Mouse (Mus musculus) ES-E14 (cell line): ENCODE data around the gene Tmem161b.

Experiments
- HCFC1 ChIP-seq: IDR thresholded peaks from 2 replicates; pipeline ENCODE4 v1.6.1; 2012; ENCODE audit warnings: low read length, inconsistent platforms, borderline replicate concordance; ENCODE audit not compliant: insufficient read depth
- MAFK ChIP-seq: IDR thresholded peaks from 2 replicates; pipeline ENCODE4 v1.6.1; 2014; ENCODE audit warnings: mild to moderate bottlenecking, low read depth, low read length, inconsistent platforms; ENCODE audit not compliant: insufficient read depth
- ZC3H11A ChIP-seq: IDR thresholded peaks from 2 replicates; pipeline ENCODE4 v1.6.1; 2012; ENCODE audit warnings: low read depth, mild to moderate bottlenecking, inconsistent platforms, low read length, borderline replicate concordance

- no peak for TF ChIP-seq ZC3H11A
- no peak for TF ChIP-seq HCFC1
- TF ChIP-seq MAFK = no peak
Observed at GRCm38 (mm10) chr13:84223018-84223417, 922 bp downstream of the Tmem161b start.
